Mouse (Mus musculus) right cerebral cortex, adult 18-20 months (tissue): ENCODE data around the gene Ctrb1.

Experiments used
- DNase-seq: peaks from one replicate; pipeline ENCODE4 v3.0.0; 2022; ENCODE audit warnings: mixed read lengths

The Ctrb1 gene

GRCm38 (mm10) chr8:111690960-111691445 lies at the start of gene Ctrb1:
Gene Ctrb1 (minus strand): TSS chr8:111691010.
- DNase-seq = no peak

GRCm38 (mm10) chr8:111740301-111740711 lies 49.5 kb upstream of the Ctrb1 start:
- DNase-seq = no peak

- no peak for DNase-seq
Measured at GRCm38 (mm10) chr8:111739604-111740003, 48.8 kb upstream of the Ctrb1 start.

GRCm38 (mm10) chr8:111738867-111739266 lies 48.1 kb upstream of the Ctrb1 start:
- DNase-seq = no peak

GRCm38 (mm10) chr8:111736321-111736720 lies 45.5 kb upstream of the Ctrb1 start:
- peak; percentile 72 for DNase-seq

GRCm38 (mm10) chr8:111735791-111736190 lies 45.0 kb upstream of the Ctrb1 start:
- DNase-seq = no peak

GRCm38 (mm10) chr8:111735335-111735761 lies 44.5 kb upstream of the Ctrb1 start:
- no peak for DNase-seq

- no peak for DNase-seq
Measured at GRCm38 (mm10) chr8:111734244-111734960, 43.6 kb upstream of the Ctrb1 start.

GRCm38 (mm10) chr8:111733581-111734243 lies 42.9 kb upstream of the Ctrb1 start:
- no peak for DNase-seq

GRCm38 (mm10) chr8:111732406-111733085 lies 41.7 kb upstream of the Ctrb1 start:
- no peak for DNase-seq

- DNase-seq = peak; percentile 97
Measured at GRCm38 (mm10) chr8:111732004-111732403, 41.2 kb upstream of the Ctrb1 start.

- no peak for DNase-seq
Measured at GRCm38 (mm10) chr8:111731231-111731977, 40.6 kb upstream of the Ctrb1 start.

GRCm38 (mm10) chr8:111729233-111730170 lies 38.7 kb upstream of the Ctrb1 start:
- no peak for DNase-seq

GRCm38 (mm10) chr8:111728481-111728880 lies 37.7 kb upstream of the Ctrb1 start:
- no peak for DNase-seq

- DNase-seq = no peak
Measured at GRCm38 (mm10) chr8:111727553-111727952, 36.7 kb upstream of the Ctrb1 start.

GRCm38 (mm10) chr8:111726102-111726900 lies 35.5 kb upstream of the Ctrb1 start:
- peak; percentile 83 for DNase-seq

GRCm38 (mm10) chr8:111725341-111725740 lies 34.5 kb upstream of the Ctrb1 start:
- DNase-seq = no peak

- DNase-seq = no peak
Measured at GRCm38 (mm10) chr8:111720115-111720544, 29.3 kb upstream of the Ctrb1 start.

GRCm38 (mm10) chr8:111718937-111719336 lies 28.1 kb upstream of the Ctrb1 start:
- no peak for DNase-seq

- DNase-seq = no peak
Measured at GRCm38 (mm10) chr8:111717866-111718265, 27.1 kb upstream of the Ctrb1 start.

- no peak for DNase-seq
Measured at GRCm38 (mm10) chr8:111717488-111717792, 26.6 kb upstream of the Ctrb1 start.
